Mouse (Mus musculus): Measurements from ENCODE around the gene Tulp2. TPM values are rescaled to one million over a fixed set of nuclear protein-coding genes. Genes with fewer than 3 reads are reported as not detected.

The Tulp2 gene
- polyA plus RNA-seq, 1 experiment from 2014 or later, result 1.1 TPM

- ATAC-seq (replicated peaks; ENCODE audit: low FRiP score, low read depth) (no peak), DNase-seq (ENCODE audit: low spot score) (no peak)
- no peak overlapping the region for H3K4me2 ChIP-seq (ENCODE audit: low read length)
- no peaks in the 10 kb centered on the region for H3K27me3 ChIP-seq (ENCODE audit: insufficient read depth, low read length)
- H3K4me3 ChIP-seq (replicated peaks; ENCODE audit: low read depth, low read length), result no peak overlapping the region
- H3K9me3 ChIP-seq (replicated peaks; ENCODE audit: low read length), result no peaks in the 10 kb centered on the region
- H3K4me1 ChIP-seq (replicated peaks; ENCODE audit: insufficient read depth, low read length), result no peaks in the 10 kb centered on the region; the same call in 1 of the 2 replicates
- H3K9ac ChIP-seq (ENCODE audit: low read depth, low read length), result no peak overlapping the region
- H3K36me3 ChIP-seq (ENCODE audit: insufficient read depth, low read length), result peaks cover 20% of the 10 kb centered on the region
- H3K27ac ChIP-seq, result no peak overlapping the region
- WGBS, result 51% methylated on average over 7 of the region's 7 CpGs
- no peak for TF ChIP-seq CTCF (IDR thresholded peaks at IDR 0.05; ENCODE audit: low read depth)
These were observed 7.9 kb downstream of the Tulp2 start for GRCm38 (mm10) chr7:45489578-45489977.

GRCm38 (mm10) chr7:45490822-45491221 is 9.1 kb downstream of the Tulp2 start:
- Histone ChIP-seq H3K9me3 (replicated peaks; ENCODE audit: low read length) (no peaks in the 10 kb centered on the region), H3K4me2 (ENCODE audit: low read length) (0 out of 2 replicates have a peak overlapping the region, but pooled peaks have one; percentile 25), H3K4me1 (replicated peaks; ENCODE audit: insufficient read depth, low read length) (no peaks in the 10 kb centered on the region; the same call in 1 of the 2 replicates), H3K36me3 (ENCODE audit: insufficient read depth, low read length) (peaks cover 30% of the 10 kb centered on the region), H3K4me3 (replicated peaks; ENCODE audit: low read depth, low read length) (no peak overlapping the region), H3K27ac (peak overlapping the region; percentile 37; the same call in 1 of the 2 replicates), H3K27me3 (ENCODE audit: insufficient read depth, low read length) (no peaks in the 10 kb centered on the region), H3K9ac (ENCODE audit: low read depth, low read length) (no peak overlapping the region)
- no peak for TF ChIP-seq CTCF (IDR thresholded peaks at IDR 0.05; ENCODE audit: low read depth)
- peak; percentile 38 for DNase-seq (ENCODE audit: low spot score)
- 29% methylated on average over 9 of the region's 9 CpGs for WGBS
- 0 out of 2 replicates have a peak, but pooled peaks have one; percentile 13 for ATAC-seq (replicated peaks; ENCODE audit: low FRiP score, low read depth)

- Histone ChIP-seq H3K27ac (peak overlapping the region; percentile 37; the same call in 1 of the 2 replicates), H3K4me2 (ENCODE audit: low read length) (peak overlapping the region; percentile 19; the same call in 1 of the 2 replicates), H3K9me3 (replicated peaks; ENCODE audit: low read length) (no peaks in the 10 kb centered on the region), H3K36me3 (ENCODE audit: insufficient read depth, low read length) (peaks cover 30% of the 10 kb centered on the region), H3K27me3 (ENCODE audit: insufficient read depth, low read length) (no peaks in the 10 kb centered on the region), H3K4me1 (replicated peaks; ENCODE audit: insufficient read depth, low read length) (no peaks in the 10 kb centered on the region; the same call in 1 of the 2 replicates), H3K9ac (ENCODE audit: low read depth, low read length) (no peak overlapping the region), H3K4me3 (replicated peaks; ENCODE audit: low read depth, low read length) (no peak overlapping the region)
- WGBS, result 15% methylated on average over 3 of the region's 3 CpGs
- no peak for TF ChIP-seq CTCF (IDR thresholded peaks at IDR 0.05; ENCODE audit: low read depth)
- DNase-seq (ENCODE audit: low spot score) (peak; percentile 47), ATAC-seq (replicated peaks; ENCODE audit: low FRiP score, low read depth) (no peak)
These were observed 9.6 kb downstream of the Tulp2 start for GRCm38 (mm10) chr7:45491264-45491663.

GRCm38 (mm10) chr7:45492225-45492844 is 10.7 kb downstream of the Tulp2 start:
- Histone ChIP-seq H3K9me3 (replicated peaks; ENCODE audit: low read length) (no peaks in the 10 kb centered on the region), H3K27me3 (ENCODE audit: insufficient read depth, low read length) (no peaks in the 10 kb centered on the region), H3K4me3 (replicated peaks; ENCODE audit: low read depth, low read length) (no peak overlapping the region), H3K9ac (ENCODE audit: low read depth, low read length) (no peak overlapping the region), H3K4me2 (ENCODE audit: low read length) (no peak overlapping the region), H3K36me3 (ENCODE audit: insufficient read depth, low read length) (peaks cover 38% of the 10 kb centered on the region), H3K4me1 (replicated peaks; ENCODE audit: insufficient read depth, low read length) (no peaks in the 10 kb centered on the region; the same call in 1 of the 2 replicates), H3K27ac (no peak overlapping the region)
- WGBS, result 95% methylated on average over 8 of the region's 8 CpGs
- DNase-seq (ENCODE audit: low spot score), result no peak
- no peak for TF ChIP-seq CTCF (IDR thresholded peaks at IDR 0.05; ENCODE audit: low read depth)
- no peak for ATAC-seq (replicated peaks; ENCODE audit: low FRiP score, low read depth)

- TF ChIP-seq CTCF (IDR thresholded peaks at IDR 0.05; ENCODE audit: low read depth), result no peak
- no peaks in the 10 kb centered on the region for H3K9me3 ChIP-seq (replicated peaks; ENCODE audit: low read length)
- no peak overlapping the region for H3K9ac ChIP-seq (ENCODE audit: low read depth, low read length)
- no peaks in the 10 kb centered on the region; the same call in 1 of the 2 replicates for H3K4me1 ChIP-seq (replicated peaks; ENCODE audit: insufficient read depth, low read length)
- ATAC-seq (replicated peaks; ENCODE audit: low FRiP score, low read depth), result no peak
- H3K4me3 ChIP-seq (replicated peaks; ENCODE audit: low read depth, low read length), result no peak overlapping the region
- no peaks in the 10 kb centered on the region for H3K27me3 ChIP-seq (ENCODE audit: insufficient read depth, low read length)
- DNase-seq (ENCODE audit: low spot score), result no peak
- peaks cover 43% of the 10 kb centered on the region for H3K36me3 ChIP-seq (ENCODE audit: insufficient read depth, low read length)
- WGBS, result 96% methylated on average over 5 of the region's 5 CpGs
- H3K4me2 ChIP-seq (ENCODE audit: low read length), result no peak overlapping the region
- no peak overlapping the region for H3K27ac ChIP-seq
These were observed 11.3 kb downstream of the Tulp2 start for GRCm38 (mm10) chr7:45492951-45493350.

- Histone ChIP-seq H3K4me3 (replicated peaks; ENCODE audit: low read depth, low read length) (no peak overlapping the region), H3K4me1 (replicated peaks; ENCODE audit: insufficient read depth, low read length) (no peaks in the 10 kb centered on the region; the same call in 1 of the 2 replicates), H3K9ac (ENCODE audit: low read depth, low read length) (no peak overlapping the region), H3K4me2 (ENCODE audit: low read length) (no peak overlapping the region), H3K36me3 (ENCODE audit: insufficient read depth, low read length) (peaks cover 58% of the 10 kb centered on the region), H3K9me3 (replicated peaks; ENCODE audit: low read length) (no peaks in the 10 kb centered on the region), H3K27me3 (ENCODE audit: insufficient read depth, low read length) (no peaks in the 10 kb centered on the region), H3K27ac (no peak overlapping the region)
- TF ChIP-seq CTCF (IDR thresholded peaks at IDR 0.05; ENCODE audit: low read depth), result no peak
- 84% methylated on average over 9 of the region's 9 CpGs for WGBS
- DNase-seq (ENCODE audit: low spot score) (no peak), ATAC-seq (replicated peaks; ENCODE audit: low FRiP score, low read depth) (no peak)
These were observed 12.9 kb downstream of the Tulp2 start for GRCm38 (mm10) chr7:45494548-45494947.
